Comparison of ENCODE assay signal across 8 mouse cellular contexts in the genomic region with DNA sequence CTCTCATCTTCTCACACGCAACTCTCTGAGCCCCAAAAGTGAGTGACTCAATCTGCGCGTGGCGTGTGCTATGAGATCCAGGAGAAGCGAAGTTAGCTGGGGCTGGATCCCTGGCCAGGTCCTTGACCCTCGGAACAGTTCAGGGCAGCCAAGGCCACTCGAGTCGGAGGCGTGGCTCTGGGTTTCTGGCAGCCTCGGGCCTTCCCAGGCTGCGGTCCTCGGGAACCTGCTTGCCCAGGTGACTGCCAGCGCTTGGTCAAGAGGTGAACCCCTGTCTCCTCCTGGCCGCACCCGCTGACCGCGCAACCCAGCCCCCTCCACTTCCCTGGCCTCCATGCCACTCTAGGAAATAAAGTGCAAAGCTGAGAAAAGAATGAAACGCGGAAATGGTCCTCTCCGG. TPM values are rescaled to one million over a fixed set of nuclear protein-coding genes. Genes with fewer than 3 reads are reported as not detected.
A peak's percentile ranks its signal among the peaks of the same experiment; 100 is the strongest.
DNase-seq lines count a peak whose midpoint lies in the region; ATAC-seq and TF ChIP-seq lines count a peak whose summit lies in the region.
"Not testable (repeated sequence)": the region's sequence is repeated elsewhere in the genome, so short reads cannot be mapped to it uniquely, and the experiment has no call there.

No protein-coding gene starts in this region.

- H3K9ac ChIP-seq in forebrain, embryonic 11.5 days (ENCODE audit: low read length) = not testable (repeated sequence)
- peak overlapping the region; percentile 29; the same call in 1 of the 2 replicates for H3K9ac ChIP-seq in heart, embryonic 16.5 days (ENCODE audit: low read length)

- not testable (repeated sequence) for H3K36me3 ChIP-seq in forebrain, embryonic 11.5 days (ENCODE audit: control insufficient read depth, insufficient read depth, low read length); heart, embryonic 16.5 days (ENCODE audit: control insufficient read depth, insufficient read depth); limb, embryonic 10.5 days

- 7% methylated on average over 20 of the region's 20 CpGs for WGBS in forebrain, embryonic 11.5 days
- 10% methylated on average over 17 of the region's 20 CpGs for WGBS in heart, embryonic 16.5 days
- WGBS in limb, embryonic 10.5 days = 11% methylated on average over 20 of the region's 20 CpGs
- 2% methylated on average over 18 of the region's 20 CpGs for WGBS in olfactory bulb, adult 2 months

- H3K27ac ChIP-seq in forebrain, embryonic 11.5 days (ENCODE audit: low read depth, low read length); heart, embryonic 16.5 days (ENCODE audit: low read length); olfactory bulb, adult 2 months (ENCODE audit: insufficient read depth, low read depth, low read length): not testable (repeated sequence)
- peak overlapping the region; percentile 19; the same call in 1 of the 2 replicates for H3K27ac ChIP-seq in limb, embryonic 10.5 days

- TF ChIP-seq POLR2A in brain, embryonic 14.5 days (IDR thresholded peaks at IDR 0.05; ENCODE audit: borderline replicate concordance, extremely low read depth, insufficient read depth, insufficient read length, poor library complexity, severe bottlenecking); olfactory bulb, adult 2 months (IDR thresholded peaks at IDR 0.05; ENCODE audit: insufficient read depth, low read depth, low read length): not testable (repeated sequence)

- peak overlapping the region; percentile 31 for H3K4me3 ChIP-seq in forebrain, embryonic 11.5 days (ENCODE audit: low read depth, low read length)
- H3K4me3 ChIP-seq in heart, embryonic 16.5 days (ENCODE audit: low read length) = peak overlapping the region; percentile 43
- peak overlapping the region; percentile 45 for H3K4me3 ChIP-seq in limb, embryonic 10.5 days
- H3K4me3 ChIP-seq in olfactory bulb, adult 2 months (ENCODE audit: insufficient read depth, low read depth, low read length) = peak overlapping the region; percentile 35

- peak; percentile 5 for DNase-seq in brain, embryonic 14.5 days (ENCODE audit: low read depth)
- DNase-seq in forebrain, embryonic 11.5 days (ENCODE audit: low spot score) = peak; percentile 55
- DNase-seq in kidney, adult 18-20 months = peak; percentile 5
- DNase-seq in limb, embryonic 10.5 days (ENCODE audit: low spot score) = peak; percentile 32
- peak; percentile 12 for DNase-seq in lung, postnatal 10 days
- peak; percentile 20 for DNase-seq in urinary bladder, adult 2 months (ENCODE audit: low spot score)

- not testable (repeated sequence) for ATAC-seq in forebrain, embryonic 11.5 days (replicated peaks; ENCODE audit: low FRiP score); heart, embryonic 16.5 days (replicated peaks; ENCODE audit: extremely low read depth, insufficient read depth, low FRiP score)

- TF ChIP-seq CTCF in brain, embryonic 14.5 days (IDR thresholded peaks at IDR 0.05; ENCODE audit: borderline replicate concordance, extremely low read depth, insufficient read depth, insufficient read length); olfactory bulb, adult 2 months (IDR thresholded peaks at IDR 0.05; ENCODE audit: insufficient read depth, low read depth, low read length): not testable (repeated sequence)

- H3K4me1 ChIP-seq in forebrain, embryonic 11.5 days (replicated peaks; ENCODE audit: control insufficient read depth, insufficient read depth, low read length); heart, embryonic 16.5 days (ENCODE audit: control insufficient read depth, insufficient read depth, low read length); limb, embryonic 10.5 days; olfactory bulb, adult 2 months (ENCODE audit: control insufficient read depth, insufficient read depth, low read length): not testable (repeated sequence)

- not testable (repeated sequence) for H3K27me3 ChIP-seq in forebrain, embryonic 11.5 days (ENCODE audit: control insufficient read depth, insufficient read depth, low read length); heart, embryonic 16.5 days (ENCODE audit: control insufficient read depth, insufficient read depth, low read length); limb, embryonic 10.5 days (ENCODE audit: low read depth, poor library complexity, severe bottlenecking)

- H3K9me3 ChIP-seq in forebrain, embryonic 11.5 days (ENCODE audit: control insufficient read depth, low read length); heart, embryonic 16.5 days (replicated peaks; ENCODE audit: control insufficient read depth, low read length); limb, embryonic 10.5 days (replicated peaks): not testable (repeated sequence)

- H3K4me2 ChIP-seq in forebrain, embryonic 11.5 days (ENCODE audit: low read depth, low read length, severe bottlenecking) = peak overlapping the region; percentile 52
- peak overlapping the region; percentile 62 for H3K4me2 ChIP-seq in heart, embryonic 16.5 days (ENCODE audit: low read depth, low read length)

RNA-seq across cellular contexts. Expression of a gene that starts 14.1 kb away (rescaled TPM):
- 0.71 and 1.2 TPM in 2 replicates for polyA plus RNA-seq in brain, embryonic 14.5 days (2012; rRNA removed)
- polyA plus RNA-seq in forebrain, embryonic 11.5 days (2014; fragmentation: Nextera tagmentation; extraction: Ambion mirVana) = 0.56 TPM in 1 of 2 replicates, not detected in the other
- 0.29 and 0.80 TPM in 2 replicates for polyA plus RNA-seq in heart, embryonic 16.5 days (2015; fragmentation: Nextera tagmentation; extraction: Ambion mirVana)
- 0.30 TPM in 1 of 2 replicates, not detected in the other for polyA plus RNA-seq in limb, embryonic 10.5 days (2016; fragmentation: Nextera tagmentation; extraction: Ambion mirVana)
- polyA plus RNA-seq in olfactory bulb, adult 2 months (2012; ENCODE audit: insufficient read depth, insufficient read length, low replicate concordance, missing spikeins) = not detected in 2 replicates
- 0.75 and 0.87 TPM in 2 replicates for polyA plus RNA-seq in urinary bladder, adult 2 months (2012; rRNA removed)

RNA-seq across cellular contexts. Expression of a gene that starts 17.7 kb away (rescaled TPM):
- polyA plus RNA-seq in brain, embryonic 14.5 days (2012; rRNA removed) = 0.73 and 0.85 TPM in 2 replicates
- polyA plus RNA-seq in forebrain, embryonic 11.5 days (2014; fragmentation: Nextera tagmentation; extraction: Ambion mirVana) = not detected in 2 replicates
- 0.26 TPM in 1 of 2 replicates, not detected in the other for polyA plus RNA-seq in heart, embryonic 16.5 days (2015; fragmentation: Nextera tagmentation; extraction: Ambion mirVana)
- not detected in 2 replicates for polyA plus RNA-seq in limb, embryonic 10.5 days (2016; fragmentation: Nextera tagmentation; extraction: Ambion mirVana)
- not detected in 2 replicates for polyA plus RNA-seq in olfactory bulb, adult 2 months (2012; ENCODE audit: insufficient read depth, insufficient read length, low replicate concordance, missing spikeins)
- polyA plus RNA-seq in urinary bladder, adult 2 months (2012; rRNA removed) = not detected in 2 replicates

Comparison
In these comparisons a context has a peak if more than half of its experiments do, and no peak if none do; other contexts are left out.
1. DNase-seq: peak in every context shown above with its lines; median percentile 55 in forebrain, embryonic 11.5 days; 32 in limb, embryonic 10.5 days; 20 in urinary bladder, adult 2 months; 12 in lung, postnatal 10 days; 5 in brain, embryonic 14.5 days; 5 in kidney, adult 18-20 months.